Mouse (Mus musculus) bone marrow, adult 2 months (tissue): ENCODE results near the gene Flt1. TPM values are rescaled to one million over a fixed set of nuclear protein-coding genes. Genes with fewer than 3 reads are reported as not detected.

ENCODE experiments used
- H3K27ac ChIP-seq: fragments of 200-500 bp; 2 replicates; pipeline ENCODE4 v1.5.1; 2012; ENCODE audit warnings: low read depth, mild to moderate bottlenecking, control low read depth, inconsistent platforms, low read length; ENCODE audit not compliant: control insufficient read depth, poor library complexity, insufficient read depth
- H3K4me1 ChIP-seq: fragments of 200-500 bp; 2 replicates; pipeline ENCODE4 v1.6.1; 2011; ENCODE audit warnings: low read length; ENCODE audit not compliant: control insufficient read depth, insufficient read depth
- H3K4me3 ChIP-seq: fragments of 200-500 bp; replicated peaks from 2 replicates; pipeline ENCODE3; 2011; ENCODE audit warnings: mild to moderate bottlenecking, low read depth, low read length, control low read depth; ENCODE audit not compliant: control insufficient read depth
- CTCF ChIP-seq: fragments of 200-500 bp; IDR thresholded peaks from 2 replicates; pipeline ENCODE4 v1.5.1; 2011; ENCODE audit warnings: low read length, control low read depth; ENCODE audit not compliant: control insufficient read depth, insufficient read depth
- POLR2A ChIP-seq: fragments of 200-500 bp; IDR thresholded peaks from 2 replicates; pipeline ENCODE4 v1.6.1; 2011; ENCODE audit warnings: low read depth, mild to moderate bottlenecking, control low read depth, low read length, borderline replicate concordance; ENCODE audit not compliant: control insufficient read depth
- WGBS: fragments of 180-500 bp; shearing (Covaris S2); methylation state at CpG from one replicate; pipeline ENCODE4 v1.1.7; 2018; 5-methylcytosine and 5-hydroxymethylcytosine counted together
- polyA plus RNA-seq: library from polyadenylated mRNA; stranded (reverse); fragments of >200 nt; gene quantifications from 2 replicates; pipeline ENCODE4 v1.2.4, GENCODE M21; 2011; ENCODE audit warnings: low replicate concordance; ENCODE audit not compliant: missing spikeins, insufficient read depth, insufficient read length

The Flt1 gene
- polyA plus RNA-seq, 1 experiment: 5.1 TPM

DNA sequence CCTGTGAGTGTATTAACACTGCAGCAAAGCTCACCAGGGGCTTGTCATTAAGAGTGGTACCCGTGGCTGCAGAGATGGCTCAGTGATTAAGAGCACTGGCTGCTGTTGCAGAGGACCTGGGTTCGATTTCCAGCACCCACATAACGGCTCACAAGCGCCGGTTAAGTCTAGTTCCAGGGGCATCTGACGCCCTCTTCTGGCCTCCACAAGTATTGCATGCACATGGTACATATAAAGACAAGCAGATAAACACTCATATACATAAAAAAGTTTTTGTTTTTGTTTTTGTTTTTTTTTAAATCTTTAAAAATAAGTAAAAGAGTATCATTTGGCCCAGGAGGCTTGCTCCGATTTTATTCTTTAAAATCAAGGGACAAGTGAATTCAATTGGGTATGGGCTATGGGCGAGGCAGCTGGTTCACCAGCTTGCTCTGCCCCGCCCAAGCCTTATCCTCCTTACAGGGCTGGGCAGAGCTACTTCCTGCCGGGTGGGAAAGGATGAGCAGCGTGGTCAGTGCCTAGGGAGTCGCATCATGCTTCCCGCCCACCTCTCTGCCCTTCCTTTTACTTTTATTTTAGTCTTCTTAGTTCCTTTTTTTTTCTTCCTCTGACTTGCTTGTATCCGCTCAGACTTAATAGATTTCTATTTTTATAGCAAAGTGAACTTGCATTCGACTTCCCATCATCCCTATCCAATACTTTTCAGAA, 57.0 kb downstream of the Flt1 start:
- H3K4me3 ChIP-seq: no peak overlapping the region
- H3K4me1 ChIP-seq: no peaks in the 10 kb centered on the region
- no peak overlapping the region for H3K27ac ChIP-seq
- 50% methylated on average over 15 of the region's 15 CpGs for WGBS
- TF ChIP-seq CTCF: no peak
- no peak for TF ChIP-seq POLR2A

DNA sequence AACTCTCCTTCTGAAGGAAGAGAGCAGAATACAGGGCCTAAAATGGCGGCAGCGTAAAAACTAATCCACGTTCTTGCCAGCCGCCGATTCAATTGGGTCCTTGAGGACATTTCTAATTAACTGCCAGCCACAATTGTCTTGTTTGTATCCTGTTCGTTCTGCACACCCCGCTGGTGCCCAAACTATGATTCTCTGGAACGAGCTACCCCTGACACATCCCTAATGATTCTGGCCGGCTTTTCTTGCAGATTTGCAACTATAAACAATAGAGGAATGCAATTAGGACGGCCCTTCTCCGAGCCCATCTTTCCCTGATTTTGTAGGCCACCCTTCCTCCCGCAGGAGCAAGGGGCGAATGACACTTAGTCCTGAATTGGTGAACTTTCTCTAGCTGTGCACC, 59.9 kb downstream of the Flt1 start:
- Histone ChIP-seq H3K27ac (no peak overlapping the region), H3K4me3 (no peak overlapping the region), H3K4me1 (no peaks in the 10 kb centered on the region)
- no peak for TF ChIP-seq POLR2A
- TF ChIP-seq CTCF: no peak
- 87% methylated on average over 13 of the region's 13 CpGs for WGBS

DNA sequence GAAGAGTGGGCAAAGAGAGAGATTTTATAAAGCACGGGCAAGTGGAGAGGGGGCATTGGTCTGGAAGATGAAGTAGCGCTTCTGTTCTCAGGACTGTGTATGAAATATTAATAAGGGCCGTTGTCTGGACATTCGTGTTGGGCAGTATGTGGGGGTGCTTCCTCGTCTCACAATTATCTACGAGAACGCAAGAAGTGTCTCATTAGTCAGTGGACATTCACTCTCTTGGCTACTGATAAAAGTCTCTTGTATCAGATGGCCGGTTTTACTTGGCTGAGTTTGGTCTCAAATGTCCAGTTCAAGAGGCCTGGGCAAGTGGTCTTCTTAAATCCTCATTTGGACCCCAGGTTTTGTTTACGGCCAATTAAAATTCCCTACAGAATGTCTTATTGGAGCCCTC, 60.4 kb downstream of the Flt1 start:
- Histone ChIP-seq H3K4me3 (no peak overlapping the region), H3K4me1 (no peaks in the 10 kb centered on the region), H3K27ac (no peak overlapping the region)
- 86% methylated on average over 9 of the region's 9 CpGs for WGBS
- TF ChIP-seq CTCF: no peak
- TF ChIP-seq POLR2A: no peak

DNA sequence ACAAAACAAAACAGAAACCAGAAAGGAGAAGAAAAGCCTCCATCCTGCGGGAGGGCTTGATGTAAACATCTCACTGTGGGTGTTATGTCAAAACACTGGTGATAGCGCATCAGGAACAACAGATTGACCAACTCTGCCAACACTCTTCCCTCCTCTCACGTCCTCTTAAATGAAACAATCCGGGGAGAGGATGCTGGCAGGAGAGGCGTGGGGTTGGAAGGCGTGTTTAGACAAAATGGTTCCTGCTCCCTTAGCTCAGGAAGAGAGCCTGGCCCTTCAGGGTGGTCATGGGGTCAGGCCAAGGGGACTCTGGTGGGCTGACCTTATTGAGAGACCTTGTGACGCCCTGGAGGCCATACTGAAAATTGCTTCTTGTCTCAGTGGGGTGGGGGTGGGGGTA, 65.9 kb downstream of the Flt1 start:
- H3K27ac ChIP-seq: no peak overlapping the region
- no peak for TF ChIP-seq POLR2A
- no peak for TF ChIP-seq CTCF
- WGBS: 49% methylated on average over 7 of the region's 7 CpGs
- H3K4me1 ChIP-seq: no peaks in the 10 kb centered on the region
- H3K4me3 ChIP-seq: no peak overlapping the region

DNA sequence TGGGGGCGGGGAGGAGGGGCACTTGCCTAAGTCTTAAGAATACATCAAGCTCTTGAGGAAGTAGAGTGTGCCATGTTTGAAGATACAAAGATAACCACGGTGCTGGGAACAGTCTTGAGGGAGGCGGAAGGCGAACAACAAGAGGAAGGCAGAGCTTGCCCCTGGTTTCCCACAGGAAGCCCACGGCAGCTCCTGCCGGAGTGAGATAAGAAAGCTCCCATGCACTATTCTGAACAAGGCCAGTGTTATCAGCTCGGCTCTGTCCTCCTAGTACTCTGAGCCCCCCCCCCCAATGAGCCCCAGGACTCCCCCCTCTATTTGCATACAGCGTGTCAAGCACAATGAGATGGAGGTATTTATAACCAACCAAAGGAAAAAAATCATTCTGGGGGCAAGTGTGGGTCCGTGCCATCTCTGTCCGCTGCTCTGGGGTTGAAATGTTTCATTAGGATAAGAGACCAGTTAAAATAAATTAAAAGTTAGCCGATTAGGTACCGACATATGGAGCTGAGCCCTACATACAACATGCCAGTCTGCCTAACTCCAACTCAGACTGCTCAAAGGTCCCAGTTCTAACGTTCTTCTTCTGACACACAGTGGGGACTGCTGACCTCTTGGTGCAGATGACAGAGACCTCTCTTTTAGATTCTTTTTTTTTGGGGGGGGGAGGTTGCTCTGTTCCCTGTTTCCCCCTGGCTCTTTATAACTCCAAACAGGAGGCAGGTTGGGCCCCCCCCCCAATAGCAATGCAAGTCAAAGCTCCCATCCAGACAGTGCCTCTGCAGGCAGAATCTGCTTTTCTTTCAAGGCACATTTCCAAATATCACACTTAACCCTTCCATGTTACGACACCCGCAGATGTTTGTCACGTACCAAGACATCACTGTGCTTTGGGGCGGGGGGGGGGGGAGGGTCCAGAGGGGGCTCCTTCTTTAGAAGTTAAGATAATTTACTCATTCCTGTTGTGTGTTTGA, 67.6 kb downstream of the Flt1 start:
- no peak overlapping the region for H3K27ac ChIP-seq

DNA sequence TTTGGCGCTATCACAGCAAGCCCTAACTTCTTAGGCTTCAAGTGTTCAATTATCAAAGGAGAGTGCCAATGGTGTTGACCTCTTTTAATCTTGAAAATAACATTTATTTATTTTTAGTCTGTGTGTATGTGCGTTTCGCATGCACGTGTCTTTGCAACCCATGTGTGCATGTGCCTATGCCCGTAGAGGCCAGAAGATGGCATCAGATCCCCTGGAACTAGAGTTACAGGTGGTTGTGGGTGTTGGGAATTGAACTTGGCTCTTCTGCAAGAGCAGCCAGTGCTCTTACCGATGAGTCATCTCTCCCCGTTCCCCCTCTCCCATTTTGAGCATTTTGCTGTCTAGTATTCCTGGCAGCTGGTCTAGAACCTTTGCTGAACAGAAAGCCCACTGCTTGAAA, 70.0 kb downstream of the Flt1 start:
- H3K27ac ChIP-seq: no peak overlapping the region
- TF ChIP-seq CTCF: 0 out of 2 replicates have a peak, but pooled peaks have one; percentile 24
- TF ChIP-seq POLR2A: no peak
- 80% methylated on average over 7 of the region's 7 CpGs for WGBS
- H3K4me1 ChIP-seq: no peaks in the 10 kb centered on the region
- no peak overlapping the region for H3K4me3 ChIP-seq

More for the DNA sequence above, 67.6 kb downstream of the Flt1 start:
- H3K4me3 ChIP-seq: no peak overlapping the region
- TF ChIP-seq POLR2A (no peak), CTCF (no peak)
- WGBS: 13% methylated on average over 17 of the region's 17 CpGs
- H3K4me1 ChIP-seq: no peaks in the 10 kb centered on the region

DNA sequence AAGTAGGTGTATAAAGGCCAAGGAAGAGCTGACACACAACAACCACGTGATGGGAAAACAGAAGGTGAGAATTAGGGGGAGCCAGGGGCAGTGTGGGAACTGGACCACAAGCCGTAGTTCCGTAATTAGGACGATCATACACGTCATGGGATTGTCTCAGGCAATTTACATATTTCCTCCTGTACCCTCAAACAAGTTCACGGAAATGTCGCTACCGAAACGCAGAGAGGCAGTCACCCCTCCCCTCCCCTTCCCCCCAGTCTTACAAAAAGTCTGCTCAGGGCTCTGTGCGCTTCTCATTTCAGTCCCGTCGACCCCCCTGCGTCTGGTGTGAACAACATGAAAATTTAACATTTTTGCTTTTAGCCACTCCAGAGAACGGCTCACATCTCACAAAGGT, 74.6 kb downstream of the Flt1 start:
- Histone ChIP-seq H3K4me3 (no peak overlapping the region), H3K4me1 (no peaks in the 10 kb centered on the region), H3K27ac (no peak overlapping the region)
- 79% methylated on average over 14 of the region's 14 CpGs for WGBS
- TF ChIP-seq POLR2A: no peak
- TF ChIP-seq CTCF: no peak

DNA sequence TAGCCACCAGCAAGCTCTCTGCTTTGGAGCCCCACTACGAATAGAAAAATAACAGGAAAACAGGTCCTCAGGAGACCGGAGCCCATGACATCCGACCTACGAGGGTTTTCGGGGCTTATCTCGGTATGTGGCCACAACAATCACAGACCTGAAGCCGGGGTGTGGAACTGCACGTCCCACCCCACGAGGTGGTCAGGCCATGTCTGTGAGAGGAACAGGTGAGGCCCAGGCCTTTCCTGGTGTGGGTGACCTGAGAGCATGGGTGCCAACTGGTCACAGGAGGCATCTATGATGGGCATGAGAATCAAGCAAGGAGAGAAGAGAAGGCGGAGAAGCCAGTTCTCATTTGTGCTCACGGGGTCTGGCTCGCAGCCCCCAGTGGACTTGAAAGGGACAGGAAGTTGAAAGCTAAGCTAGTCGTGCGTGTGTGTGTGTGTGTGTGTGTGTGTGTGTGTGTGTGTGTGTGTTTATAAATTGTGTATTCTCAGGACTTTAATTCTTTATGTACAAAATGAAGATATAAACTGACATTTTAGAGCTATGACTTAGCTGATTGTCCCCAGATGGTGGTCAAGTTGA, 79.4 kb downstream of the Flt1 start:
- Histone ChIP-seq H3K4me3 (no peak overlapping the region), H3K27ac (no peak overlapping the region), H3K4me1 (no peaks in the 10 kb centered on the region)
- no peak for TF ChIP-seq POLR2A
- no peak for TF ChIP-seq CTCF
- 39% methylated on average over 14 of the region's 14 CpGs for WGBS
